Comparison of ENCODE assay signal across 9 mouse cellular contexts in genomic region chr10:96398562-96399288, GRCm38 (mm10).
DNase-seq lines count a peak whose midpoint lies in the region; ATAC-seq and TF ChIP-seq lines count a peak whose summit lies in the region.
"Had no signal": no experiment of that assay in that cellular context is flagged by ENCODE, and none has a peak within 500 bp of the region (broad histone marks: within the 10 kb centered on the region; RNA-seq: fewer than 3 reads in every experiment).

No protein-coding gene starts in this region.

- 0 out of 2 replicates have a peak, but pooled peaks have one; percentile 46 for ATAC-seq in midbrain, embryonic 13.5 days
- ATAC-seq in midbrain, postnatal 0 days (ENCODE audit: low FRiP score): no peak
- ATAC-seq in embryonic facial prominence, embryonic 15.5 days (ENCODE audit: insufficient number of reproducible peaks, low FRiP score, low TSS enrichment, low read depth): peak; percentile 54; the same call in 1 of the 2 replicates
- ATAC-seq in limb, embryonic 11.5 days (ENCODE audit: insufficient number of reproducible peaks, low FRiP score, low TSS enrichment, low read depth): no peak

- no peaks in the 10 kb centered on the region for H3K9me3 ChIP-seq in midbrain, embryonic 13.5 days
- no peaks in the 10 kb centered on the region for H3K9me3 ChIP-seq in midbrain, postnatal 0 days (ENCODE audit: low read length)
- no peaks in the 10 kb centered on the region for H3K9me3 ChIP-seq in embryonic facial prominence, embryonic 15.5 days (replicated peaks)
- H3K9me3 ChIP-seq in limb, embryonic 11.5 days (ENCODE audit: control insufficient read depth, low read length): no peaks in the 10 kb centered on the region

- H3K4me3 ChIP-seq in midbrain, embryonic 13.5 days (replicated peaks): no peak overlapping the region
- no peak overlapping the region for H3K4me3 ChIP-seq in midbrain, postnatal 0 days (ENCODE audit: low read depth, low read length)
- H3K4me3 ChIP-seq in embryonic facial prominence, embryonic 15.5 days (replicated peaks): no peak overlapping the region
- no peak overlapping the region for H3K4me3 ChIP-seq in limb, embryonic 11.5 days (ENCODE audit: low read depth, low read length)

- WGBS in midbrain, embryonic 13.5 days: 84% methylated on average over 9 of the region's 9 CpGs
- 80% methylated on average over 9 of the region's 9 CpGs for WGBS in midbrain, postnatal 0 days
- WGBS in embryonic facial prominence, embryonic 15.5 days: 61% methylated on average over 9 of the region's 9 CpGs
- 82% methylated on average over 9 of the region's 9 CpGs for WGBS in limb, embryonic 11.5 days

- H3K9ac ChIP-seq in midbrain, embryonic 13.5 days (replicated peaks): no peak overlapping the region
- no peak overlapping the region for H3K9ac ChIP-seq in midbrain, postnatal 0 days (replicated peaks; ENCODE audit: low read length, poor library complexity, severe bottlenecking)
- no peak overlapping the region for H3K9ac ChIP-seq in embryonic facial prominence, embryonic 15.5 days
- H3K9ac ChIP-seq in limb, embryonic 11.5 days (ENCODE audit: low read length): no peak overlapping the region

- H3K4me2 ChIP-seq in midbrain, embryonic 13.5 days (replicated peaks): no peak overlapping the region
- H3K4me2 ChIP-seq in midbrain, postnatal 0 days (ENCODE audit: low read depth, low read length, poor library complexity, severe bottlenecking): no peak overlapping the region
- no peak overlapping the region for H3K4me2 ChIP-seq in embryonic facial prominence, embryonic 15.5 days (replicated peaks)
- H3K4me2 ChIP-seq in limb, embryonic 11.5 days (ENCODE audit: low read depth, severe bottlenecking): no peak overlapping the region

- no peaks in the 10 kb centered on the region for H3K36me3 ChIP-seq in midbrain, embryonic 13.5 days
- H3K36me3 ChIP-seq in midbrain, postnatal 0 days (ENCODE audit: insufficient read depth, low read length): no peaks in the 10 kb centered on the region
- no peaks in the 10 kb centered on the region for H3K36me3 ChIP-seq in embryonic facial prominence, embryonic 15.5 days
- H3K36me3 ChIP-seq in limb, embryonic 11.5 days (ENCODE audit: control insufficient read depth, insufficient read depth, low read length): no peaks in the 10 kb centered on the region
- no peaks in the 10 kb centered on the region for H3K36me3 ChIP-seq in splenic B cell, adult 2 months (ENCODE audit: control insufficient read depth, insufficient read depth, low read length, poor library complexity, severe bottlenecking)

- no peak overlapping the region for H3K27ac ChIP-seq in midbrain, embryonic 13.5 days
- no peak overlapping the region for H3K27ac ChIP-seq in midbrain, postnatal 0 days (ENCODE audit: low read depth, low read length)
- peak overlapping the region; percentile 49; the same call in 1 of the 2 replicates for H3K27ac ChIP-seq in embryonic facial prominence, embryonic 15.5 days (replicated peaks)
- H3K27ac ChIP-seq in limb, embryonic 11.5 days (replicated peaks; ENCODE audit: low read depth, low read length): peak overlapping the region; percentile 55

- TF ChIP-seq CTCF in midbrain, postnatal 0 days (IDR thresholded peaks at IDR 0.05): no peak

- peaks cover 17% of the 10 kb centered on the region; the same call in 1 of the 2 replicates for H3K4me1 ChIP-seq in midbrain, embryonic 13.5 days (replicated peaks)
- no peaks in the 10 kb centered on the region for H3K4me1 ChIP-seq in midbrain, postnatal 0 days (ENCODE audit: insufficient read depth, low read length)
- H3K4me1 ChIP-seq in embryonic facial prominence, embryonic 15.5 days: 0 out of 2 replicates have a peak, but pooled peaks cover 16% of the 10 kb centered on the region
- 0 out of 2 replicates have a peak, but pooled peaks cover 4% of the 10 kb centered on the region for H3K4me1 ChIP-seq in limb, embryonic 11.5 days (ENCODE audit: control insufficient read depth, insufficient read depth, low read length)

- no peak for DNase-seq in midbrain, postnatal 0 days (ENCODE audit: low spot score)
- DNase-seq in limb, embryonic 11.5 days (ENCODE audit: low spot score): no peak
- DNase-seq in splenic B cell, adult 2 months (ENCODE audit: low read depth, low spot score): peak; percentile 90
- no peak for DNase-seq in adrenal gland, postnatal 4 days (ENCODE audit: low spot score in 2 of 2)
- DNase-seq in thymus, postnatal 10 days (ENCODE audit: low spot score in 2 of 2): no peak
- DNase-seq: kidney, postnatal 10 days; liver had no signal

- no peaks in the 10 kb centered on the region for H3K27me3 ChIP-seq in midbrain, embryonic 13.5 days
- H3K27me3 ChIP-seq in midbrain, postnatal 0 days (ENCODE audit: insufficient read depth, low read length): no peaks in the 10 kb centered on the region
- no peaks in the 10 kb centered on the region for H3K27me3 ChIP-seq in embryonic facial prominence, embryonic 15.5 days
- H3K27me3 ChIP-seq in limb, embryonic 11.5 days (ENCODE audit: control insufficient read depth, insufficient read depth, low read length): no peaks in the 10 kb centered on the region
- no peaks in the 10 kb centered on the region for H3K27me3 ChIP-seq in splenic B cell, adult 2 months (ENCODE audit: control insufficient read depth, insufficient read depth, low read length, poor library complexity, severe bottlenecking)

Comparison
In these comparisons a context has a peak if more than half of its experiments do, and no peak if none do; other contexts are left out.
1. ATAC-seq: peak in midbrain, embryonic 13.5 days (single experiment) and embryonic facial prominence, embryonic 15.5 days (single experiment); none in midbrain, postnatal 0 days (single experiment) and limb, embryonic 11.5 days (single experiment).
2. H3K27ac ChIP-seq: peak in embryonic facial prominence, embryonic 15.5 days (single experiment) and limb, embryonic 11.5 days (single experiment); none in midbrain, embryonic 13.5 days (single experiment) and midbrain, postnatal 0 days (single experiment).